Mouse (Mus musculus): ENCODE results near the gene Myo10.

Myo10 gene

GRCm38 (mm10) chr15:25611178-25611577 lies 11.1 kb upstream of the Myo10 start:
- in situ Hi-C loops (cut with MboI, MseI) = no loop called here

GRCm38 (mm10) chr15:25620560-25620959 lies 1.8 kb upstream of the Myo10 start:
- in situ Hi-C loops (cut with MboI, MseI) = loop anchor here (5.0 kb wide), 2 partner anchors 102 to 377 kb away; no protein-coding TSS in a partner anchor

GRCm38 (mm10) chr15:25621351-25622199 lies 750 bp upstream of the Myo10 start:
- in situ Hi-C loops (cut with MboI, MseI) = loop anchor here (5.0 kb wide), 2 partner anchors 101 to 376 kb away; no protein-coding TSS in a partner anchor

GRCm38 (mm10) chr15:25622867-25623471 lies 644 bp downstream of the Myo10 start:
- in situ Hi-C loops (cut with MboI, MseI) = loop anchor here (5.0 kb wide), 2 partner anchors 99 to 374 kb away; no protein-coding TSS in a partner anchor

GRCm38 (mm10) chr15:25623556-25624180 lies 1.3 kb downstream of the Myo10 start:
- in situ Hi-C loops (cut with MboI, MseI) = loop anchor here (5.0 kb wide), 2 partner anchors 99 to 374 kb away; no protein-coding TSS in a partner anchor

- in situ Hi-C loops (cut with MboI, MseI) = loop anchor here (5.0 kb wide), 2 partner anchors 98 to 373 kb away; no protein-coding TSS in a partner anchor
Observed at GRCm38 (mm10) chr15:25624263-25624662, 1.9 kb downstream of the Myo10 start.

- in situ Hi-C loops (cut with MboI, MseI) = no loop called here
Observed at GRCm38 (mm10) chr15:25625471-25625870, 3.1 kb downstream of the Myo10 start.

DNA sequence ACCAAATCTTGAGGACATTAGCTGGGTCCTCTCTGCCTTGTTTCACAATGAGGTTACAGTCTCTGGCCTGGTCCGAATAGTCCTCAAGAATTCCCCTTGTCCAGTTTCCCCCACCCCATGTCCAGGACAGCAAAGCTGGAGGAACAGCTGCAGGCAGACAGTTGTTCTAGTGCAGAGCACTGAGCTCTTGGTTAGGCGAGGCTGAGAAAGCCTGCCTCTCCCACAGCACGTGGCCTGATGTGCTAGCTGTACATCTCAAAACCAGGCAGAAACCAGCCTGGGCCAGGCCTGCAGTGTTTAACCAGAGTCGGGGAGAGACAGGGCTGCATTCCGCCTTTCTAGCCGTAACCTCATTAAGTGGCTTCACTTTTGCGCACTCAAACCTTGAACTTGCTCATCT lies 4.7 kb downstream of the Myo10 start:
- in situ Hi-C loops (cut with MboI, MseI) = no loop called here

- in situ Hi-C loops (cut with MboI, MseI) = no loop called here
Observed at GRCm38 (mm10) chr15:25628251-25628650, 5.9 kb downstream of the Myo10 start.

- in situ Hi-C loops (cut with MboI, MseI) = no loop called here
Observed at GRCm38 (mm10) chr15:25630716-25631115, 8.4 kb downstream of the Myo10 start.

- in situ Hi-C loops (cut with MboI, MseI) = no loop called here
Observed at GRCm38 (mm10) chr15:25631332-25631731, 9.0 kb downstream of the Myo10 start.

GRCm38 (mm10) chr15:25632902-25633301 lies 10.6 kb downstream of the Myo10 start:
- in situ Hi-C loops (cut with MboI, MseI) = no loop called here

- in situ Hi-C loops (cut with MboI, MseI) = no loop called here
Observed at GRCm38 (mm10) chr15:25633674-25634340, 11.5 kb downstream of the Myo10 start.

DNA sequence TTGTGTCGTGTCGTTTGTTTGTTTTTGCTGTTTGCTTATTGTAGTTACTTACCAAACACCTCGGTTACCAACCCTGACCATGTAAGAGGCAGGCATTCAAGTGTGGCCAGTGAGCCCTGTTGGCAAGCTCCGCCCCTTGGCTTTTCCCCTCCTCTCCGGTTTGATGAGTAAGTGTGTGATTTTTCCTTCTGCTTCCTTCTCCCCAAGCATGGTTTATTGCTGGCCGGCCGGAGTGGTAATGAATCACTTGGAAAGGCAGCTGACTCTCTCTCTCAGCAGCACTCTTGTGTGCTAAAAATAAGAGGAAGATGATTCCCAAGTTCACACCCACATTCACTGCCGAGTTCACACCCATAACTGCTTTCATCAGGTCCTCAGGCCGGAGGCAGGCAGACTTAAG lies 15.4 kb downstream of the Myo10 start:
- in situ Hi-C loops (cut with MboI, MseI) = no loop called here

- in situ Hi-C loops (cut with MboI, MseI) = no loop called here
Observed at GRCm38 (mm10) chr15:25639217-25639616, 16.9 kb downstream of the Myo10 start.

GRCm38 (mm10) chr15:25640840-25641752 lies 18.8 kb downstream of the Myo10 start:
- in situ Hi-C loops (cut with MboI, MseI) = no loop called here

DNA sequence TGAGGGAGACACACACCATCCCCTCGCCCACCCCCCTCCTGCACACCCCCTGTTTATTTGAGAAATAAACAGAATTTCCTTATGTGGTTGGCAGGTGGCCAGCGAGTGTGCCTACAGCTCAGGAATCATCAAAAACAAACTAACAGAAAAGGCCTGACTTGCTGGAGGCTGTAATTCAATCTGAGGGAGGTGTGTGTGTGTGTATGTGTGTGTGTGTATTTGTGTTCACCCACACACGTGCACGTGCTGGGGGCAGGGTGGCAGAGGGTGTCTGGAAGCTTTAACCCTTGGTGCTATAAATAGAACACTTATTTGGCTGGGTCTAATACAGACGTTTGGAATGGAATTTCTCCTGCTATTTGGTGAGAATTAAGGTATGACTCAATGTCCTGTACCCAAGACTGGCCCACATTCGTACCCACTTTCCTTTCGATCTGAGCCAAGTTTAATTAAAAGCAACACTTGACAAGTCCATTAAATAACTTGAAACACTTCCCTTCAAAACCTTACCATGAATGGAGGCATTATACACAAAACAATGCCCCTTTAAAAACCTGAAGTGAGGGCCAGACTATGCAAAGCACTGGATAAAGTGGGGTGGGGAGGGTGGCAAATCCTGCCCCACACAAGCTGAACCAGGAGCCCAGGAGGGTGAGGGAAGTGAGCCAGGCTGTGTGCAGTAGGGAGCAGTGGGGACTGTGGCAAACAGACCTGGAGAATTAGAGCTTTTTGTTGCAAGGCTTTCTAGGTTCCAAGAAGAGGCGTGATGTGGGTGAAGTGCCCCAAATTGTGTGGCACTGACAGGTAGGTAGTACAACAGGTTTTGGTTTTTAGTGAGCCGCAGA lies 20.1 kb downstream of the Myo10 start:
- in situ Hi-C loops (cut with MboI, MseI) = no loop called here

DNA sequence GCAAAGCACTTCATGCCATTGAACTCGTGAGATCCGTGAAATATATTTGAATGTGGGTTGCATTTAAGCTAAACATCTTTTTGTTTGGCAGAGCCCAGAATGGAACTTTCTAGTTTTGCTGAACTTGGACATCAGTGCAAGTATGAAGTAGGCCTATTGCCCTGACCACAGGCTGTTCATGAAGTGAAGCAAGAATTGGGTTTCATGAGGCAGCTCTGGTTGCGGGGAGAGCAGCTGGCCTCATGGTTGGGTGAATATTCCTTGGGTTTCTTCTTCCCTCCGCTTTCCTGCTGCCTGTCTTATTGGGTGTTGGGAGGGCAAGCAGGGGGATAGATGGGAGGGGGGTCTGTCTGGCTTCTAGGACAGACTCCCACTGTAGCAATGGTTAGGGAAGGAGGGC lies 23.5 kb downstream of the Myo10 start:
- in situ Hi-C loops (cut with MboI, MseI) = no loop called here

DNA sequence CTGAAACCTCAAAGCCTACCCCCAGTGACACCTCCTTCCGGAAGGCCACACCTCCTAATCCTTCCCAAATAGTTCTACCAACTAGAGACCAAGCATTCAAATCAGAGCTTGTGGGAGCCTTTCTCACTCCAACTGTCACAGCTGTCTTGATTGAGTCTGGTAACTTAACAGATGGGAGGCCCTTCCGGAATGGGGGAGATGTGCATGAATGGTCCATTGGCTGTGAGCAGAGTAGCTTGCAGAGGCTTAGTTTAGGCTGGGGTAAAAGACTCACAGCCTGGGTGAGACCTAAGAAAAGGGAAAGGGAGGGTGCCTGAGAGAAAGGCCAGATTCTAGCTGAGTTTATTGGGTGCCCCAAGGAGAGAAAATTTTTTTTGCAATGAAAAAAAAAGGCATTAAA lies 26.0 kb downstream of the Myo10 start:
- in situ Hi-C loops (cut with MboI, MseI) = no loop called here

DNA sequence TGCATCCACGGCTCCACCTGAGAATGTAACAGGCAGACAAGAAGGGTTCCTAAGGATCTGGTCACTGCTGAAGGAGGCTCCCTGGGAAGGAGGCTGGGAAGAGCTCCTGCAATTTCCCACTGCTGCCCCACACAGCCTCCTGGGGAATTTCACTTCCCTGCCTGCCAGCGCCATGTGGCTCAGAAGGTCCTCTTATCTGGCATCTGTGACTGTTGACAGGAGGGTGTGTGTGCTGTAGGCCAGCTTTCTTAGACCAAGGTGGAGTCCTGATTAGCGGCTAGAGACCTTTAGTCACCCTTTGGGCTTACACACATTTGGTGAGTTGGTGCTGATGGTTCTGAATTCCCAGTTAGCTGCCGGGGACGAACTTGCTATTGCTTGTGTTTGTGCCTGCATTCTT lies 28.0 kb downstream of the Myo10 start:
- in situ Hi-C loops (cut with MboI, MseI) = no loop called here

All from regulatory T cell (primary cell).